Mouse (Mus musculus) embryonic stem cell, embryonic (primary cell): ENCODE measurements around the gene Cttnbp2nl.

ENCODE experiments used
- CTCF ChIA-PET, 4 experiments: fragments of 300-600 bp in 2 of 4; fragments of 350-600 bp in 2 of 4; sonication (Branson Sonifier 250); formaldehyde crosslinking; loops; one replicate each; lab custom pipeline; 2022; ENCODE audit warnings: inconsistent platforms in 2 of 4; lab: Charles Lee
- POLR2A ChIA-PET, 4 experiments: fragments of 300-600 bp in 2 of 4; fragments of 350-600 bp in 2 of 4; sonication (Branson Sonifier 250); formaldehyde crosslinking; loops; one replicate each; lab custom pipeline; 2022; ENCODE audit warnings: antibody characterized with exemption in 4 of 4, inconsistent platforms in 1 of 4; lab: Charles Lee

The Cttnbp2nl gene

GRCm38 (mm10) chr3:105066544-105066943 is 13.6 kb upstream of the Cttnbp2nl start, which contains the start of gene 4930564D02Rik:
TSS of gene 4930564D02Rik (plus strand) at chr3:105066844.
- ChIA-PET CTCF (interaction anchor here in 2 of 4 experiments (0.9 to 1.7 kb wide), 3 partner anchors 24 to 375 kb away, joined by 3 to 6 read pairs (median 3); no protein-coding TSS in a partner anchor), POLR2A (no interaction called here)

DNA sequence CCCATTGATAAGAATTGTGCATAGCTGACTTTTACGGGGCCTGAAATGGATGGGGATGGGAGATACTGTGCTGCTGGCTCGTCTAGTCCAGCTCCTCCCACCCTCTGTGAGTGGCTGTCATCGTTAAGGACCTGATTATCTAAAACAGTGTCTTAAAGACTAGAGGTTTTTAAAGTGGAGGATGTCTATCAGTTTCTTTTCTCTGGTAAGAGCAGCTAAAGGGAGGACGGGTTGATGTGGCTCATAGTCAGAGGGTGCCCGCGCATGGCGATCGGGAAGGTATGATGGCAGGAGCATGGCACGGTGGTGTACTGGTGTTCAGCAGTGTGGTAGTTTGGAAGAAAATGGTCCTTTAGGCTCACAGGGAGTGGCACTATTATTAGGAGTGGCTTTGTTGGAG is 9.7 kb upstream of the Cttnbp2nl start:
- ChIA-PET CTCF (interaction anchor here in 1 of 4 experiments (0.9 to 2.0 kb wide), 2 partner anchors 70 to 348 kb away, joined by 4 to 5 read pairs; no protein-coding TSS in a partner anchor), POLR2A (no interaction called here)

DNA sequence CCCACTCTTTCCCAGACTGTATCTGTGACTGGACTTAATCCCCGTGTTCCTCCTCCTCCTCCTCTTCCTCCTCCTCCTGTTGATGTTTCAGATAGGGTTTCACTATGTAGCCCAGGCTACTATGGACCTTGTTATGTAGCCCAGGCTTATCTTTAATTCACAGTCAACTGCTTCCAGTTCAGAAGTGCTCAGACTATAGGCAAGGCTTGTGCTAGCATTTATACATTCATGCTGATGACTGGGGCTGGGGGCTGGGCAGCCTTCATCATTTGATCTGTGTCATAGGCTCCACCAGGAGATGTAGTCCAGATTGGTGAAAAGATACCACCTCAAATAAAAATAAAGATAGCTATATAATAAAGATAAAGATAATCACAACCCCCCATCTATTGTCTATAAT is 9.0 kb upstream of the Cttnbp2nl start:
- ChIA-PET POLR2A (no interaction called here), CTCF (interaction anchor here in 1 of 4 experiments (0.9 to 2.0 kb wide), 2 partner anchors 69 to 348 kb away, joined by 4 to 5 read pairs; no protein-coding TSS in a partner anchor)

DNA sequence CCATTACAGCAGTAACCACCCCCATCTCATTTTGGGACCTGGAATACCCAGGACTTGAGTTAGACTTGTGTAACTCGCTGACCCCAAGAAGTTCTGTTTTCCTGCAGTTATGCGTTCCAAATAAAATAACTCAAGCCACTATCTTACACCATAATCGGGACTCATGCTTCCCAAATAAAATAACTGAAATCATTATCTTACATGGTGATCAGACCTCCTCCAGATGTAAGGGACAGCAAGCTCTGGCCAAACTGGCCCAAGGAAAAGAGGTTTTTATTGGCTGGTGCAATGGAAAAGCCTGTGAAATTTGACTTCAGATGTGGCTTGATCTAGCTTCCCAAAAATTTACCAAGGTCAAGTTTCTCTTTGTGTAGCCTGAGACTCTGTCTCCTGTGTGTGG is 8.6 kb upstream of the Cttnbp2nl start:
- ChIA-PET CTCF (interaction anchor here in 1 of 4 experiments (2.0 kb wide), 1 partner anchor 69 kb away, joined by 5 read pairs; no protein-coding TSS in a partner anchor), POLR2A (no interaction called here)

GRCm38 (mm10) chr3:105060992-105061391 is 8.0 kb upstream of the Cttnbp2nl start:
- CTCF ChIA-PET = interaction anchor here in 3 of 4 experiments (0.5 to 2.0 kb wide), 4 partner anchors 68 to 194 kb away, joined by 3 to 8 read pairs (median 4); no protein-coding TSS in a partner anchor
- POLR2A ChIA-PET = no interaction called here

- POLR2A ChIA-PET = interaction anchor here in 2 of 4 experiments (1.3 to 2.0 kb wide), 6 partner anchors 64 to 291 kb away, joined by 3 to 9 read pairs (median 4); partner anchors contain the start of genes Capza1 (in 1 of the 2) and St7l (in 1 of the 2)
- CTCF ChIA-PET = interaction anchor here (0.8 to 4.4 kb wide), 24 partner anchors 11 to 548 kb away, joined by 3 to 76 read pairs (median 8); partner anchors contain the start of genes Lrig2 (in 1 of the 4) and Rhoc (in 1 of the 4)
Observed at GRCm38 (mm10) chr3:105059911-105060310, 7.0 kb upstream of the Cttnbp2nl start.

GRCm38 (mm10) chr3:105058627-105059513 is 5.9 kb upstream of the Cttnbp2nl start:
- CTCF ChIA-PET = interaction anchor here (0.5 to 4.4 kb wide), 105 partner anchors 8 to 615 kb away, joined by 3 to 76 read pairs (median 4); partner anchors contain the start of genes Rhoc (in 3 of the 4), Capza1 (in 1 of the 4), Fam19a3 (in 1 of the 4) and Lrig2 (in 1 of the 4)
- POLR2A ChIA-PET = interaction anchor here (0.7 to 2.0 kb wide), 23 partner anchors 15 to 344 kb away, joined by 3 to 9 read pairs (median 3); partner anchors contain the start of genes Capza1 (in 1 of the 4), Mov10 (in 1 of the 4) and St7l (in 1 of the 4)

DNA sequence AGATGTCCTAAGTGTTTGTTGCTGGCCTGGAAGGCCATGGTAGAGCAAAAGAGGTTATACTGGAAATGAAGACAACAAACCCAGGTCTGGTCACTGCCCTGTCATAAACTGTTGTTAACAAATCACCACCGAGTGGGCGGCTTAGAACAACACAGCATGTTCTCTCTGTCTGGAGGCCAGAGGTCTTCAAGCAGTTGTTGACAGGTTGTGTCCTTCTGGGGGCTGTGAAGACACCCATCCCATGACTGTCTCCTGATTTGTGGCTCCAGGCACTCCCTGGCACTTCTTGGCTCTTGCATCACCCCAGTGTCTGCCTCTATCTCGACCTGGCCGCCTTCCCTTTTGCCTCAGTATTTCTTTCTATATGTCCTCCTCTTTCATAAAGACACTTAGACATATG is 2.7 kb upstream of the Cttnbp2nl start:
- ChIA-PET POLR2A (interaction anchor here in 1 of 4 experiments (0.8 to 0.9 kb wide), 2 partner anchors 11 to 35 kb away, joined by 3 read pairs; no protein-coding TSS in a partner anchor), CTCF (interaction anchor here in 2 of 4 experiments (0.6 to 4.4 kb wide), 6 partner anchors 63 to 557 kb away, joined by 3 to 76 read pairs (median 6); no protein-coding TSS in a partner anchor)

GRCm38 (mm10) chr3:105054952-105055351 is 2.0 kb upstream of the Cttnbp2nl start:
- ChIA-PET POLR2A (interaction anchor here in 1 of 4 experiments (0.9 kb wide), 1 partner anchor 34 kb away, joined by 3 read pairs; no protein-coding TSS in a partner anchor), CTCF (interaction anchor here in 2 of 4 experiments (0.6 to 1.9 kb wide), 5 partner anchors 62 to 557 kb away, joined by 3 to 8 read pairs (median 5); no protein-coding TSS in a partner anchor)

DNA sequence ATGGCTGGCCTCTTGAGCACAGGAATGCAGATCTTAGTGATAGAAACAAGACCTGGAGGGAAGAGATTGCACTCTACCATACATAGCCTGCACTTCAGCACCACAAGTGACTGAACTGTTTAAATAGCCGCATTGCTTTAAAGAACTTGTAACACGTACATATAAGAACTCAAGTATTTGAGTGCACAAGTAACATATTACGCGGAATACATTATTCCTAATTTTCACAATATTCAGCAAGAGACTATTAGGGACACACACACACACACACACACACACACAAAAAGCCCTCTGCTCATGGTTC is 704 bp upstream of the Cttnbp2nl start:
- ChIA-PET POLR2A (interaction anchor here in 3 of 4 experiments (0.7 to 2.3 kb wide), 6 partner anchors 10 to 579 kb away, joined by 4 to 14 read pairs (median 4); no protein-coding TSS in a partner anchor), CTCF (interaction anchor here in 1 of 4 experiments (1.5 kb wide), 1 partner anchor 339 kb away, joined by 6 read pairs; no protein-coding TSS in a partner anchor)

GRCm38 (mm10) chr3:105052171-105052936 is 592 bp downstream of the Cttnbp2nl start:
- POLR2A ChIA-PET = interaction anchor here (0.6 to 2.3 kb wide), 15 partner anchors 9 to 541 kb away, joined by 3 to 14 read pairs (median 3); partner anchors contain the start of gene Lrig2 (in 1 of the 4)
- CTCF ChIA-PET = interaction anchor here (0.7 to 1.9 kb wide), 13 partner anchors 13 to 376 kb away, joined by 3 to 10 read pairs (median 4); no protein-coding TSS in a partner anchor

DNA sequence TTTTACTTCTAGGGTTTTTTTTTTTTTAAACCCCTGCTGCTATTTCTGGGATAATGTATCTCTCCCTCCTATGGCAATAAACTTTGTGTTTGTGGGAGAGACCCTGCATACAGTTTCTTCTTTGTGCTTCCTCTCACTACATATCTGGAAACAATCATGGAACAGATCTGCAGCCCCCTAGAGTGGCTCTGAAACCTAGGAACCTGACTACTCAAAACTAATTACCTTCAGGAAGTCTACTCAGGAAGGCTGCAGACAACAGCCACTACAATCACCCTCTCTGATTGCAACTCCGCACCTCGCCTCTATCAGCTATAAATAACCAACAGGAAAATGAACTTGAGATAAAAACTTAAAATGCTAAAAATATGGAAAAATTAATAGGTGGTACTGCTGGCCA is 1.8 kb downstream of the Cttnbp2nl start:
- ChIA-PET POLR2A (no interaction called here), CTCF (interaction anchor here in 1 of 4 experiments (1.2 kb wide), 1 partner anchor 58 kb away, joined by 3 read pairs; no protein-coding TSS in a partner anchor)

DNA sequence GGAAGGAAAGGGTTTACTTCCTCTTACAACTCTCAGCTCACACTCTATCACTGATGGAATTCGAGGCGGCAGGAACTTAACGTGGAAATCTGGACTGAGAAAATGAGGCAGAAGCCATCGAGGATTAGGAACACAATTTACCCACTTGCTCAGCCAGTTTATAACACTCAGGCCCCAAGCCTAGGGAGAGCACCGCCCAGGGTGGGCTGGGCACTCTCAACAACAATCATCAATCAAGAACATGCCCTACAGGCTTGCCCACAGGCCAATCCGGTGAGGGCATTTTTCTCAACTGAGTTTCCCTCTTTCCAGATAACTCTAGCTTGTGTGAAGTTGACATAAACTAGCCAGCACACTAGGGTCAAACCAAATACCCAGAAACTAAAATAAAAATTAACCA is 3.1 kb downstream of the Cttnbp2nl start:
- CTCF ChIA-PET = no interaction called here
- POLR2A ChIA-PET = interaction anchor here in 1 of 4 experiments (0.8 kb wide), 1 partner anchor 193 kb away, joined by 3 read pairs; no protein-coding TSS in a partner anchor

GRCm38 (mm10) chr3:105047616-105048015 is 5.3 kb downstream of the Cttnbp2nl start:
- ChIA-PET CTCF (interaction anchor here in 2 of 4 experiments (1.1 to 1.9 kb wide), 2 partner anchors 11 kb away, joined by 3 to 5 read pairs; no protein-coding TSS in a partner anchor), POLR2A (no interaction called here)

GRCm38 (mm10) chr3:105046870-105047269 is 6.1 kb downstream of the Cttnbp2nl start:
- ChIA-PET POLR2A (no interaction called here), CTCF (no interaction called here)

DNA sequence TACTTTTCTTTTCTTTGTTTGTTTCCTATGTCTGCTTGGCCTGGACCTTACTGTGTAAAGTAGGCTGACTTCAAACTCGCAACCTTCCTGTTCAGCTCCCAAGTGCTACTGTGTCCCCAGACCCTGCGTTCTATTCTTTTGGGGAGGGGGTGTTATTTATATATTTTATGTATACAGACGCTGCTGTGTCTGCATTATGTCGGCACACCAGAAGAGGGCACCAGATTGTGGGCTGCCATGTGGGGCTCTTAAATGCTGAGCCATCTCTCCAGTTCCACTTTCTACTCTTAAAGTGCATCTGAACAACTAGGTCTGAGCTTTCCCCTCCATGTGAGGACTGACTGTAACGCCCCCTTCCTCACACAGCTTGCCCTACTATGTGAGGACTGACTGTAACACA is 9.2 kb downstream of the Cttnbp2nl start:
- ChIA-PET CTCF (interaction anchor here in 2 of 4 experiments (0.6 to 1.3 kb wide), 4 partner anchors 15 to 285 kb away, joined by 3 to 4 read pairs (median 3); no protein-coding TSS in a partner anchor), POLR2A (interaction anchor here in 2 of 4 experiments (1.1 to 3.3 kb wide), 4 partner anchors 9 to 15 kb away, joined by 4 to 14 read pairs (median 5); partner anchors contain the start of gene Cttnbp2nl (in 2 of the 2))

DNA sequence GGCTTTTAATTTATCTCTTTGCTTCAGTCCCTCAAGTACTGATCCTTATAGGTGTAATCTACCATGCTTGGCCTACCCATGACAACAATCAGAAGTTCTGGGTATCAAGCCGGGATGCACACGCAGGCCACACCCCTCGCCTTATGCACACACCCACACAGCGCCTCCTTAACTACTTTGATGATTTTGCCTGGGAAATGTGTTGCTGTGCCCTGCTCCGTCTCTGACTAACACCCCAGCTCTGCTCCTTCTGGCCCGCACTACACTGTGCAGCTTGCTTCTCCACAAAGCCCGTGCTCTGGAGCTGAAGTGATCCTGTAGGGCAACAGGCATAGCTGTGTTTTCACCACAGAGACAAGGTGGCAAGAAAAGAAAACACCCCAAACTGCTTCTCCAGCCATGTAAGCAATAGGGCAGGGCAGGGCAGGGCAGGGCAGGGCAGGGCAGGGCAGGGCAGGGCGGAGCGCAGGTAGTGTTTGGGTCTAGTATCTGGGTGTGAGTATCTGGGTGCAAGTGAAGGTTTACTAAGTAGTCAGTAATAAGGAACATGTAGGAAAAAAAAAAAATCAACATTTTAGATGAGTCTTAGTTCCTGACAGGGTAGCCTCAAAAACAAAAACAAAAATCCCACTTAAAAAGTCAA is 11.8 kb downstream of the Cttnbp2nl start:
- CTCF ChIA-PET = no interaction called here

More for the DNA sequence above, 11.8 kb downstream of the Cttnbp2nl start:
- POLR2A ChIA-PET = interaction anchor here in 1 of 4 experiments (1.0 to 1.4 kb wide), 2 partner anchors 12 to 40 kb away, joined by 3 read pairs; partner anchors contain the start of gene Cttnbp2nl
